Mouse (Mus musculus) mature B cell (primary cell): ENCODE results near the gene Cd5.

Experiments
- in situ Hi-C: fragments of 300-500 bp; cut with MboI; formaldehyde crosslinking; loops from 2 replicates; pipeline ENCODE4 v1.14.3; 2019

Gene Cd5

GRCm38 (mm10) chr19:10738811-10739210 is at the start of gene Cd5:
TSS of gene Cd5 (minus strand) at chr19:10739002.
- in situ Hi-C loops: no loop called here

- in situ Hi-C loops: no loop called here
These were observed 49.4 kb upstream of the Cd5 start for GRCm38 (mm10) chr19:10788242-10788641.

GRCm38 (mm10) chr19:10787406-10787805 is 48.6 kb upstream of the Cd5 start:
- in situ Hi-C loops: no loop called here

GRCm38 (mm10) chr19:10786753-10787152 is 48.0 kb upstream of the Cd5 start:
- in situ Hi-C loops: no loop called here

- in situ Hi-C loops: no loop called here
These were observed 46.1 kb upstream of the Cd5 start for GRCm38 (mm10) chr19:10784796-10785459.

GRCm38 (mm10) chr19:10784061-10784460 is 45.3 kb upstream of the Cd5 start:
- in situ Hi-C loops: no loop called here

- in situ Hi-C loops: no loop called here
These were observed 44.4 kb upstream of the Cd5 start for GRCm38 (mm10) chr19:10783168-10783567.

- in situ Hi-C loops: no loop called here
These were observed 42.8 kb upstream of the Cd5 start for GRCm38 (mm10) chr19:10781641-10782040.

- in situ Hi-C loops: no loop called here
These were observed 38.1 kb upstream of the Cd5 start for GRCm38 (mm10) chr19:10776906-10777305.

GRCm38 (mm10) chr19:10774141-10774540 is 35.3 kb upstream of the Cd5 start:
- in situ Hi-C loops: no loop called here

GRCm38 (mm10) chr19:10773384-10773783 is 34.6 kb upstream of the Cd5 start:
- in situ Hi-C loops: no loop called here

GRCm38 (mm10) chr19:10772866-10773265 is 34.1 kb upstream of the Cd5 start:
- in situ Hi-C loops: no loop called here

- in situ Hi-C loops: no loop called here
These were observed 33.2 kb upstream of the Cd5 start for GRCm38 (mm10) chr19:10771995-10772394.

- in situ Hi-C loops: no loop called here
These were observed 30.8 kb upstream of the Cd5 start for GRCm38 (mm10) chr19:10769429-10770195.

GRCm38 (mm10) chr19:10768694-10769428 is 30.1 kb upstream of the Cd5 start:
- in situ Hi-C loops: no loop called here

GRCm38 (mm10) chr19:10767631-10768030 is 28.8 kb upstream of the Cd5 start:
- in situ Hi-C loops: no loop called here

- in situ Hi-C loops: no loop called here
These were observed 24.7 kb upstream of the Cd5 start for GRCm38 (mm10) chr19:10763381-10764031.

GRCm38 (mm10) chr19:10762468-10762867 is 23.7 kb upstream of the Cd5 start:
- in situ Hi-C loops: no loop called here

- in situ Hi-C loops: no loop called here
These were observed 23.1 kb upstream of the Cd5 start for GRCm38 (mm10) chr19:10761794-10762415.

- in situ Hi-C loops: no loop called here
These were observed 21.4 kb upstream of the Cd5 start for GRCm38 (mm10) chr19:10759983-10760831.

GRCm38 (mm10) chr19:10759525-10759924 is 20.7 kb upstream of the Cd5 start:
- in situ Hi-C loops: no loop called here
